In the genomic region with DNA sequence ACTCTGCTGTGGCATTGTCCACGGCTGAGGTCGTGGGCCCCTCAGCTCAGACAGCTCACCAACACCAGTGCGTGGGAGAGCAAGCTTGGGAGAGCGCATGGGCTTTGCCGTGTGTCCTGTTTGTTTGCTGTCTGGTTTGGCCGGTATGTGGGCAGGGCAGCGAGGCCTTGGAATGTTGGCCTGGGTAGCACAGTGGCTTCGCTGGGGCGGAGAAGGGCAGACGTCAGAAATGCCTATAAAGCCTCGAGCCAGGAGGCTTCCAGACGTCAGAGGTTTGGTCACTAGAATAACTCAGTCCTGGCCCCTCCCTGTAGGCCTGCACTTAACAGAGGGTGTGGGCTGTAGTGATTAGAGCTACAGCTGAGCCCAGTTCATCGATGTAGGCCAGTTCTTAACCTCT, we compare ENCODE assay signal across 9 mouse cellular contexts. TPM values are rescaled to one million over a fixed set of nuclear protein-coding genes. Genes with fewer than 3 reads are reported as not detected.
DNase-seq lines count a peak whose midpoint lies in the region; ATAC-seq lines count a peak whose summit lies in the region.
"Had no signal": no experiment of that assay in that cellular context is flagged by ENCODE, and none has a peak within 500 bp of the region (broad histone marks: within the 10 kb centered on the region; RNA-seq: fewer than 3 reads in every experiment).

No protein-coding gene starts in this region.

- H3K36me3 ChIP-seq in intestine, embryonic 15.5 days: no peaks in the 10 kb centered on the region
- H3K36me3 ChIP-seq in limb, embryonic 15.5 days: no peaks in the 10 kb centered on the region
- H3K36me3 ChIP-seq: midbrain, embryonic 12.5 days had no signal

- H3K4me2 ChIP-seq in intestine, embryonic 15.5 days (replicated peaks): no peak overlapping the region
- H3K4me2 ChIP-seq in limb, embryonic 15.5 days: no peak overlapping the region
- H3K4me2 ChIP-seq: midbrain, embryonic 12.5 days had no signal

- DNase-seq in urinary bladder, postnatal 25 days (ENCODE audit: low spot score): peak; percentile 51
- DNase-seq in urinary bladder, postnatal 10 days (ENCODE audit: low spot score): no peak
- DNase-seq in right cerebral cortex, postnatal 25 days: no peak
- DNase-seq in cerebellum, postnatal 36 days: no peak

- no peak overlapping the region for H3K27ac ChIP-seq in intestine, embryonic 15.5 days
- no peak overlapping the region for H3K27ac ChIP-seq in limb, embryonic 15.5 days
- H3K27ac ChIP-seq: left cerebral cortex, adult 2 months; midbrain, embryonic 12.5 days had no signal

- no peak overlapping the region for H3K4me3 ChIP-seq in intestine, embryonic 15.5 days (replicated peaks)
- H3K4me3 ChIP-seq in limb, embryonic 15.5 days: no peak overlapping the region
- H3K4me3 ChIP-seq: left cerebral cortex, adult 2 months; midbrain, embryonic 12.5 days had no signal

- 29% methylated on average over 13 of the region's 13 CpGs for WGBS in intestine, embryonic 15.5 days
- 40% methylated on average over 13 of the region's 13 CpGs for WGBS in limb, embryonic 15.5 days

- 0 out of 2 replicates have a peak, but pooled peaks have one; percentile 41 for ATAC-seq in intestine, embryonic 15.5 days
- ATAC-seq in limb, embryonic 15.5 days (ENCODE audit: insufficient number of reproducible peaks, low FRiP score, low TSS enrichment, low read depth): peak; percentile 13; the same call in 1 of the 2 replicates
- no peak for ATAC-seq in megakaryocyte, adult 5-6 weeks (ENCODE audit: poor library complexity, severe bottlenecking)

- H3K9me3 ChIP-seq in intestine, embryonic 15.5 days: no peaks in the 10 kb centered on the region
- H3K9me3 ChIP-seq in limb, embryonic 15.5 days: no peaks in the 10 kb centered on the region
- H3K9me3 ChIP-seq: midbrain, embryonic 12.5 days had no signal

- H3K9ac ChIP-seq in intestine, embryonic 15.5 days: no peak overlapping the region
- no peak overlapping the region for H3K9ac ChIP-seq in limb, embryonic 15.5 days
- H3K9ac ChIP-seq: midbrain, embryonic 12.5 days had no signal

- H3K4me1 ChIP-seq in intestine, embryonic 15.5 days (replicated peaks): 0 out of 2 replicates have a peak, but pooled peaks cover 8% of the 10 kb centered on the region
- H3K4me1 ChIP-seq in limb, embryonic 15.5 days: peaks cover 28% of the 10 kb centered on the region
- H3K4me1 ChIP-seq: midbrain, embryonic 12.5 days had no signal

- peaks cover 4% of the 10 kb centered on the region for H3K27me3 ChIP-seq in intestine, embryonic 15.5 days (replicated peaks)
- peaks cover 28% of the 10 kb centered on the region for H3K27me3 ChIP-seq in limb, embryonic 15.5 days
- H3K27me3 ChIP-seq: midbrain, embryonic 12.5 days had no signal

RNA-seq across cellular contexts. Expression of a gene that starts 33.9 kb away (rescaled TPM):
- polyA plus RNA-seq in intestine, embryonic 15.5 days (2015; fragmentation: Nextera tagmentation; extraction: Ambion mirVana): 0.78 and 0.85 TPM in 2 replicates
- polyA plus RNA-seq in limb, embryonic 15.5 days (2015; fragmentation: Nextera tagmentation; extraction: Ambion mirVana): 11.2 and 12.0 TPM in 2 replicates
- 0.07 and 0.85 TPM in 2 replicates for total RNA-seq in megakaryocyte, adult 5-6 weeks (2015)
- total RNA-seq in megakaryocyte, adult 5-6 weeks (2017): 0.04 TPM in 1 of 2 replicates, not detected in the other
